Mouse (Mus musculus) brain, embryonic 18.5 days (tissue): ENCODE data around the gene AC140267.1.

Experiments
- DNase-seq: peaks from one replicate; pipeline ENCODE4 v3.0.0-alpha.2; 2012; ENCODE audit warnings: low read depth, low spot score

The AC140267.1 gene

GRCm38 (mm10) chr15:80235535-80235934 lies at the start of gene AC140267.1:
TSS of gene AC140267.1 (plus strand) at chr15:80235835.
- DNase-seq = no peak

GRCm38 (mm10) chr15:80188927-80189326 lies 46.7 kb upstream of the AC140267.1 start:
- DNase-seq = no peak

GRCm38 (mm10) chr15:80190075-80190474 lies 45.6 kb upstream of the AC140267.1 start:
- DNase-seq = no peak

GRCm38 (mm10) chr15:80191585-80192245 lies 43.9 kb upstream of the AC140267.1 start:
- DNase-seq = no peak

GRCm38 (mm10) chr15:80192246-80192585 lies 43.4 kb upstream of the AC140267.1 start:
- no peak for DNase-seq

- no peak for DNase-seq
These were observed 42.8 kb upstream of the AC140267.1 start for GRCm38 (mm10) chr15:80192847-80193246.

- DNase-seq = no peak
These were observed 36.1 kb upstream of the AC140267.1 start for GRCm38 (mm10) chr15:80199556-80199955.

- DNase-seq = no peak
These were observed 33.4 kb upstream of the AC140267.1 start for GRCm38 (mm10) chr15:80202111-80202775.

- no peak for DNase-seq
These were observed 32.2 kb upstream of the AC140267.1 start for GRCm38 (mm10) chr15:80203406-80203805.

- DNase-seq = no peak
These were observed 29.5 kb upstream of the AC140267.1 start for GRCm38 (mm10) chr15:80206057-80206565.

GRCm38 (mm10) chr15:80208446-80208845 lies 27.2 kb upstream of the AC140267.1 start:
- DNase-seq = no peak

GRCm38 (mm10) chr15:80213688-80214087 lies 21.9 kb upstream of the AC140267.1 start:
- DNase-seq = no peak

- DNase-seq = no peak
These were observed 19.7 kb upstream of the AC140267.1 start for GRCm38 (mm10) chr15:80215716-80216479.

- no peak for DNase-seq
These were observed 19.2 kb upstream of the AC140267.1 start for GRCm38 (mm10) chr15:80216480-80216820.

- DNase-seq = no peak
These were observed 18.2 kb upstream of the AC140267.1 start for GRCm38 (mm10) chr15:80217476-80217875.

GRCm38 (mm10) chr15:80219211-80219610 lies 16.4 kb upstream of the AC140267.1 start:
- DNase-seq = no peak

GRCm38 (mm10) chr15:80219705-80220657 lies 15.7 kb upstream of the AC140267.1 start:
- no peak for DNase-seq

- DNase-seq = no peak
These were observed 14.6 kb upstream of the AC140267.1 start for GRCm38 (mm10) chr15:80221031-80221430.

GRCm38 (mm10) chr15:80223751-80224150 lies 11.9 kb upstream of the AC140267.1 start:
- no peak for DNase-seq

- no peak for DNase-seq
These were observed 10.4 kb upstream of the AC140267.1 start for GRCm38 (mm10) chr15:80225208-80225607.

- no peak for DNase-seq
These were observed 9.8 kb upstream of the AC140267.1 start for GRCm38 (mm10) chr15:80225796-80226195.
